In the genomic region with DNA sequence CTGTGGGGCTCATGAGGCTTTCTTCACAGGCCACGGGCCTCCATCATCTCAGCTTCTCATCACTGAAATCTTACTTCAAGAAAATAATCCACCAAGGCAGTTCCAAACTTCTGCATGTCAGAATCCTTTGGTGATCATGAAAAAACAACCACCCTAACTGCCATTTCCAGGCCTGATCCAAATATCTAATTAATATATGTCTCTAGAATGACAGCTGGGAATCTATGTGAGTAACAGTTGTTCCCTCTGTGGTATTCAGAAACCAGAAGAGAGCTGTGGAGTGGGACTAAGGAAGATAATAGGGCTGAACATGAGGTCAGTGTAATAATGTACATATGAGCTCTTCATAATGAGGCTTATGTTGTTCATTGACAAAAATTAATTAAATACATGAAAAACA, we compare ENCODE assay signal across 23 mouse cellular contexts. TPM values are rescaled to one million over a fixed set of nuclear protein-coding genes. Genes with fewer than 3 reads are reported as not detected.
"Had no signal": no experiment of that assay in that cellular context is flagged by ENCODE, and none has a peak within 500 bp of the region (broad histone marks: within the 10 kb centered on the region; RNA-seq: fewer than 3 reads in every experiment).

No protein-coding gene starts in this region.

- ATAC-seq: liver, postnatal 0 days; lung, postnatal 0 days had no signal

- H3K9me3 ChIP-seq: liver, embryonic 15.5 days; lung, embryonic 15.5 days; megakaryocyte, embryonic 14.5 days; midbrain, embryonic 12.5 days; neural tube, embryonic 13.5 days; neural tube, embryonic 15.5 days; stomach, embryonic 15.5 days had no signal

- H3K36me3 ChIP-seq: liver, embryonic 15.5 days; lung, embryonic 15.5 days; midbrain, embryonic 12.5 days; neural tube, embryonic 13.5 days; neural tube, embryonic 15.5 days; stomach, embryonic 15.5 days had no signal

- H3K9ac ChIP-seq: liver, embryonic 15.5 days; liver, postnatal 0 days; lung, embryonic 15.5 days; midbrain, embryonic 12.5 days; neural tube, embryonic 13.5 days; neural tube, embryonic 15.5 days; stomach, embryonic 15.5 days had no signal

- H3K27me3 ChIP-seq: liver, embryonic 15.5 days; lung, embryonic 15.5 days; midbrain, embryonic 12.5 days; neural tube, embryonic 13.5 days; neural tube, embryonic 15.5 days; stomach, embryonic 15.5 days had no signal

- H3K4me2 ChIP-seq: liver, embryonic 15.5 days; lung, embryonic 15.5 days; midbrain, embryonic 12.5 days; neural tube, embryonic 13.5 days; neural tube, embryonic 15.5 days; stomach, embryonic 15.5 days had no signal

- H3K4me3 ChIP-seq: liver, embryonic 15.5 days; lung, embryonic 15.5 days; megakaryocyte, embryonic 14.5 days; midbrain, embryonic 12.5 days; neural tube, embryonic 13.5 days; neural tube, embryonic 15.5 days; stomach, embryonic 15.5 days had no signal

- DNase-seq: liver, postnatal 0 days; lung, adult 2 months; lung, postnatal 14 days; lung, postnatal 36 days; midbrain, embryonic 14.5 days; retina, postnatal 1 day; right cerebral cortex, postnatal 14 days; thymus, adult 2 months; thymus, postnatal 25 days; thymus, postnatal 4 days had no signal

- H3K27ac ChIP-seq: liver, embryonic 15.5 days; lung, embryonic 15.5 days; macrophage; midbrain, embryonic 12.5 days; neural tube, embryonic 13.5 days; neural tube, embryonic 15.5 days; stomach, embryonic 15.5 days; stomach, postnatal 0 days had no signal

RNA-seq across cellular contexts. Expression of a gene that starts 36.5 kb away (rescaled TPM):
- total RNA-seq: midbrain, postnatal 0 days; monocyte, adult 5-6 weeks had no signal
- polyA plus RNA-seq: midbrain, embryonic 12.5 days; midbrain, embryonic 14.5 days; midbrain, postnatal 0 days; neural tube, embryonic 11.5 days; neural tube, embryonic 13.5 days had no signal
